Mouse (Mus musculus) erythroblast, embryonic 14.5 days (primary cell): ENCODE results near the gene Arhgap15.

ENCODE experiments used
- GATA1 ChIP-seq: IDR thresholded peaks from 2 replicates; pipeline ENCODE4 v1.6.1; 2012; ENCODE audit warnings: low read length, inconsistent platforms, mixed read lengths
- TAL1 ChIP-seq: IDR thresholded peaks from 3 replicates; pipeline ENCODE4 v1.6.1; 2012; ENCODE audit warnings: low read length, inconsistent platforms, mixed read lengths

- no peak for TF ChIP-seq TAL1
- TF ChIP-seq GATA1 = no peak
Measured at GRCm38 (mm10) chr2:44384541-44384940, 635.9 kb downstream of the Arhgap15 start.
